Mouse (Mus musculus): Measurements from ENCODE around the gene Rab23.

Gene Rab23

GRCm38 (mm10) chr1:33719733-33720225 is at the start of gene Rab23:
Rab23 (plus strand) TSS chr1:33719887.
- DNase-seq (ENCODE audit: low read depth) = peak; percentile 88

GRCm38 (mm10) chr1:33670164-33670616 is 49.5 kb upstream of the Rab23 start:
- DNase-seq (ENCODE audit: low read depth) = peak; percentile 81

- no peak for DNase-seq (ENCODE audit: low read depth)
Measured at GRCm38 (mm10) chr1:33671441-33671840, 48.2 kb upstream of the Rab23 start.

GRCm38 (mm10) chr1:33672083-33672482 is 47.6 kb upstream of the Rab23 start:
- DNase-seq (ENCODE audit: low read depth) = no peak

- DNase-seq (ENCODE audit: low read depth) = peak; percentile 58
Measured at GRCm38 (mm10) chr1:33672514-33672913, 47.2 kb upstream of the Rab23 start.

GRCm38 (mm10) chr1:33673158-33673960 is 46.3 kb upstream of the Rab23 start:
- DNase-seq (ENCODE audit: low read depth) = no peak

GRCm38 (mm10) chr1:33680435-33680834 is 39.3 kb upstream of the Rab23 start:
- no peak for DNase-seq (ENCODE audit: low read depth)

- DNase-seq (ENCODE audit: low read depth) = no peak
Measured at GRCm38 (mm10) chr1:33680890-33681289, 38.8 kb upstream of the Rab23 start.

- DNase-seq (ENCODE audit: low read depth) = peak; percentile 60
Measured at GRCm38 (mm10) chr1:33684459-33684858, 35.2 kb upstream of the Rab23 start.

- DNase-seq (ENCODE audit: low read depth) = no peak
Measured at GRCm38 (mm10) chr1:33688810-33689209, 30.9 kb upstream of the Rab23 start.

- no peak for DNase-seq (ENCODE audit: low read depth)
Measured at GRCm38 (mm10) chr1:33689446-33690086, 30.1 kb upstream of the Rab23 start.

- no peak for DNase-seq (ENCODE audit: low read depth)
Measured at GRCm38 (mm10) chr1:33690087-33690448, 29.6 kb upstream of the Rab23 start.

- no peak for DNase-seq (ENCODE audit: low read depth)
Measured at GRCm38 (mm10) chr1:33693893-33694292, 25.8 kb upstream of the Rab23 start.

- DNase-seq (ENCODE audit: low read depth) = no peak
Measured at GRCm38 (mm10) chr1:33696016-33696415, 23.7 kb upstream of the Rab23 start.

GRCm38 (mm10) chr1:33701244-33701643 is 18.4 kb upstream of the Rab23 start:
- no peak for DNase-seq (ENCODE audit: low read depth)

GRCm38 (mm10) chr1:33709615-33710014 is 10.1 kb upstream of the Rab23 start:
- DNase-seq (ENCODE audit: low read depth) = no peak

GRCm38 (mm10) chr1:33712026-33712425 is 7.7 kb upstream of the Rab23 start:
- DNase-seq (ENCODE audit: low read depth) = no peak

GRCm38 (mm10) chr1:33714796-33715195 is 4.9 kb upstream of the Rab23 start:
- DNase-seq (ENCODE audit: low read depth) = no peak

- DNase-seq (ENCODE audit: low read depth) = no peak
Measured at GRCm38 (mm10) chr1:33717636-33718035, 2.1 kb upstream of the Rab23 start.

- no peak for DNase-seq (ENCODE audit: low read depth)
Measured at GRCm38 (mm10) chr1:33720231-33720630, 544 bp downstream of the Rab23 start.

GRCm38 (mm10) chr1:33721020-33721419 is 1.3 kb downstream of the Rab23 start:
- DNase-seq (ENCODE audit: low read depth) = no peak

- no peak for DNase-seq (ENCODE audit: low read depth)
Measured at GRCm38 (mm10) chr1:33724516-33724915, 4.8 kb downstream of the Rab23 start.

- no peak for DNase-seq (ENCODE audit: low read depth)
Measured at GRCm38 (mm10) chr1:33725086-33725485, 5.4 kb downstream of the Rab23 start.

Data from naive thymus-derived CD4-positive, alpha-beta T cell, adult 2 months (primary cell).